Mouse (Mus musculus) urinary bladder, adult 2 months (tissue): ENCODE measurements around the gene Grm3. TPM values are rescaled to one million over a fixed set of nuclear protein-coding genes. Genes with fewer than 3 reads are reported as not detected.

Experiments
- DNase-seq: peaks from one replicate; pipeline ENCODE4 v3.0.0; 2022; ENCODE audit warnings: low spot score
- polyA plus RNA-seq: library from polyadenylated mRNA; depleted of rRNA; stranded (reverse); fragments of >200 nt; gene quantifications from 2 replicates; pipeline ENCODE4 v1.2.3, GENCODE M21; 2012; rRNA removed

The Grm3 gene
- 0.04 and 0.06 TPM in 2 replicates for polyA plus RNA-seq

GRCm38 (mm10) chr5:9724956-9725600, at the start of gene Grm3:
Gene Grm3 (minus strand): TSS chr5:9725170.
- DNase-seq = no peak

DNA sequence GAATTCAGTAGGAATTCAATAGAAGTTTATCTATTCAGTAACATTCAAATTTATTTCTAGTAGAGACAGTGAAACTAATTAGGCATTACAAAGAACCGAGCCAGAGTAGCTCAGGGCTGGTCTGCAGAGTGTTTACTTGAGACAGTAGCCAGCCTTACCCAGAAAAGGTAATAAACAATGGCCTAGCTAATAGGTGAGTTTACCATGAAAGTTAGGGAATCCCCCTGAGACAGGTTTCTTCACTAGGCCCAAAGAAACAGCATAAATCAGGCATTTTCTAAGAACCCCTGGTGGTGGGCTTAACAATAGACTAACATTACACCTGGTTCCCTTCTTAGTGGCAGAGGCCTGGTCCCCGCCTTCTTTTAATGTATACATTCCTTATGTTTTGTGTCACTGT, 30.8 kb upstream of the Grm3 start:
- DNase-seq = no peak

GRCm38 (mm10) chr5:9748184-9748583, 23.2 kb upstream of the Grm3 start:
- DNase-seq = no peak

DNA sequence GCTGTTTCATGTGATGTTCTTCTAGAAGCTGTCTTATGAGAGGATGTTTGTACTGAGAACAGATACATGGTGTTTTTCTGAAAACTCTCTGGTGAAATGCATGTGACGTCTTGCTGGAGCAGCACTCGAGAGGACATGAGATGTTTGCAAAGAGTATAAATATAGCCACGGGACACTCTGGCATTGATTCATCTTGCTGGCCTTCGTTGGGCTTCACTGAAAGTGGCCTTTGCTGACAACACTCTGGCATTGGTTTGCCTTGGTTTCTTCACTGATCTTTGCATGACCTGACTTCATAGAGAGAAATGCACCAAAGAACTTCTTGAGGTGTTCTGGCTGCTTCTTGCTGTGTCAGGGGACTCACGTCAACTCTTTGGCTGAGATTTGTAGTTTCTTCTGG, 19.1 kb upstream of the Grm3 start:
- DNase-seq = no peak

GRCm38 (mm10) chr5:9725601-9726268, 765 bp upstream of the Grm3 start:
- DNase-seq = no peak

DNA sequence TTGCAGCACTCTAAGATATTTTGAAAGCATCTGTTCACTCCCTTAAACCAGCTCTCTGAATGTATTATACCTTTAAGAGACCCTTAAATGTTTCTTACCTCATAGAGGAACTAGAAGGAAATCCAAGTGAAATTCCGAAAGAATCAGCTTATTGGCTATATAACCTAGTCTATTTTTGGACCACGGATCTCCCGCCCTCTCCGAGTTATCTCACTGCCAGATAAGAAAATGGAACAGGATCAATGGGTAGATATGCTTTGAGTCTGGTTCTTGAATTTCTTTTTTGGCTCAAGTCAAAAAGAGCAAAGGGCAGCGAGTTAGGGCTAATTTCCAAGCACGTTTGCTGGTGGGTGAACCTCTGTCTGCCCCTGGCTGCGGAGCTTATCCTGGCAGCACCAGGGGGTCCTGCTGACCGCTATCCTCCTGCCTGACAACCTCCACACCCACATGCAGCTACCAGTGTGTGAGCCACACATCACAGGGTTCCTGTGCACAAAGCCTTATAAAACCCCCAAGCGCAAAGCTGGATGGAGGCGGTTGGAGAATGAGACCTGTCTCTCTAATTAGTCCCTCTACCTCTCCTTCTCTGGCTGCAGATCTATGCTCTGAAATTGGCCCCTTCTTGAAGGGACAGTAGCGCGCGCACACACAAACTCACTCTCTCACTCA, 549 bp downstream of the Grm3 start:
- DNase-seq = no peak

- DNase-seq = no peak
Observed at GRCm38 (mm10) chr5:9721136-9721535, 3.8 kb downstream of the Grm3 start.

DNA sequence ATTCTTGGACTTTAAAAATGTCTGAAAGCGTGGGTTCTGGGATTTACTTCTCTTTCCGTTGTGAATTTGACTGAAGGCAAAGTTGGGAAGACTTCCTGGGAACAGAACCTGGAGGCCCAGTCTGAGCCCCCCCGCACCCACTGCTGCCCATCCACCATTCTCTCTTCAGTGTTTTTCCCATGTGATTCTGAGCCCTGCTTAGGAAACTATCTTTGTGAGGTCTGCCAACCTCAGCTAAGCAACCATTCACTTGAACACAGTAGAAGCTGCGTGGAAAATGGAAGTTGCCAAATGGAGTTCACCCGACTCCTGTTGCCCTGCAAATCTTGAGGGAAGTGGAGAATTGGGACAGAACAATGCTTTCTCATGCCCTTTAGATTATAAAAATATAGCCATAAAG, 8.7 kb downstream of the Grm3 start:
- DNase-seq = no peak

GRCm38 (mm10) chr5:9707096-9707495, 17.9 kb downstream of the Grm3 start:
- DNase-seq = no peak

DNA sequence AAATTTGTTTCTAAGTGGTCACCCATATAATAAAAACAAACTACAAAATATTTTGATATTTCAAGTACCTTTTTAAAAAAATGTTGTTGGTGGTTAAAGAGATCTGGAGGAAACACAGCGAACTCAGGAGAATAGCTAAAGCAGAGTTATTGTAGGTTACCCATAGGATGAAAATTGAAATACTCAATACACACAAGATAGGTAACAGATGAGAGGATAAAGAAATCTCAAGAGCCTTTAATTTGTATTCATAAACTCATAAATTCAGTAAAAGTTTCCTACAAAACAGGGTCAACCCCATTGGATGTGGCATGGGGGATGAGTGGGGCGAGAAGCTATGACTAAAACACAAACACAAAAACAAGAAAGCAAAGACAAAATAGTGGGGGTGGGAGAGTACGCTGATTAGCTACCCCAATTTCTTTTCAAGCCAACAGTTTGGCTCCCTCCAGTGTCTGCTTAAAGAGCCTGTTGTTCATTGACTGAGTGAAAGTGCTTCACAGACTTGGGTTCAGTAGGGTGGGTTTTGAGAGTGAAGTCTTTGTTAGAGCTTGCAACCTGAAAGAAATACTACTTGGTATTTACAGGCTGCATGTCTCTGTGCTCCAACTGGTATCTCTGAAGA, 21.5 kb downstream of the Grm3 start:
- no peak for DNase-seq

- no peak for DNase-seq
Observed at GRCm38 (mm10) chr5:9702656-9703384, 22.1 kb downstream of the Grm3 start.

DNA sequence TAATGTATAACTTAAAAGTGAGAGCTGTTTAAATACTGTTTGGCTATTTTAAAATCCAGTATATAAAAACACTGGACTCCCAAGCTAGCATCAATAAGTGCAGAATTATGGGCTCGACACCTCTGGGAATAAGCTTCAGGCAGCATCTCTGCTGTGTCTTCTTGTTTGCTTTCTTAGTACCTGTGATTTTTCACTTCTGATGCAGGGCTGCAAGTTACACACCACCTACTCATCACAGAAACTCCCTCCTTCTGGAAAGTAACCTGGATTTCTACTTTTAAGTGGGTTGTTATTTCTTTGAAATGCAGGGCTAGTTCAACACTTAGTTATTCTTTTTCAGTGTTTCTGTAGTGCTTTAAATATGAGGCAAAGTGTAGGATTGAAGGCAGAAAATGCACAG, 32.6 kb downstream of the Grm3 start:
- no peak for DNase-seq

DNA sequence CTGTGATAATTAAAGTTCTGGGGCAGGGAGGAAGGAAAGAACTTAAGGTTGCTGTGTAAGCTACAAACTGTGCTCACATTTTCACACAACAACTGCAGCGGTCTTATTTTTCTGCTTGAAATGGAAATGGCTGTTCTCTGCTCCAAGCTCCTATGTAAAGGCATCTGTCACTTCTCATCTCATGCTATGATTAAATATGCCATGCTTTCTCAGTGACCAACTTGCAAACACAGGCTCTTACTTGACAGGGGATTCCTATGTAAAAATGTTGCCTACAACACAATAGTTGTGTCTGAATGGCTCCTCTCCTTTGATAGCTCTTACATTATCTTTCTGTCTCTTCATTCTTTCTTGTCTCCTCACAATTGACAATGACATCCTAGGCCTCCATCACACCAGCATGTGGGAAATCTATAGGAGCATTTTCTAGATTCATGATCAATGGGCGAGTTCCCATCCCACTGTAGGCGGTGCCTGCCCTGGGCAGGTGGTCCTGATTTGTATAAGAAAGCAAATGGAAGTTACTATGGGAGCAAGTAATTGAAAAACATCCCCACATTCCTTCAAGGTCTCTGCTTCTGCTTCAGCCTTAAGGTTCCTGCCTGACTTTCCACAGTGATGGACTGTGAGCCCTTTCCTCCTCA, 34.2 kb downstream of the Grm3 start:
- DNase-seq = no peak

- no peak for DNase-seq
Observed at GRCm38 (mm10) chr5:9690192-9690591, 34.8 kb downstream of the Grm3 start.

- no peak for DNase-seq
Observed at GRCm38 (mm10) chr5:9683204-9683603, 41.8 kb downstream of the Grm3 start.

- no peak for DNase-seq
Observed at GRCm38 (mm10) chr5:9669002-9669401, 56.0 kb downstream of the Grm3 start.

DNA sequence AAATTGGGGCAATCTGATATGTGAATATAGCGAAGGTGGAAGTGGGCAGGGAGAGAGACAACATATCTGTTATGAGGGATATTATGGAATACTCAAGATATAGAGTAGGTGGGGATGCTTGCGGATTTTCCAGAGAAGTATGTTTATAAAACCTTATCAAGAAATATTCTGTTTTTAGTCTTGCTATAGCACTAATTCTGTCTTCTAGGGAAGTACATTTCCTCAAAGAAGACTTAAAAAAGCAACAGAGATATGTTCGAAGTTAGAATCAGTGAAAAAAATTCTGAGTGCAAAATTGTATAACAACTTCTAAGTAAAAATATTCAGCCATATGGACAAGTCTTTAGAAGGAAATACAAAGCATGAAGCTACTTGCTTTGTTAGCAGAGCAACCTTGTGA, 61.6 kb downstream of the Grm3 start:
- DNase-seq = no peak

DNA sequence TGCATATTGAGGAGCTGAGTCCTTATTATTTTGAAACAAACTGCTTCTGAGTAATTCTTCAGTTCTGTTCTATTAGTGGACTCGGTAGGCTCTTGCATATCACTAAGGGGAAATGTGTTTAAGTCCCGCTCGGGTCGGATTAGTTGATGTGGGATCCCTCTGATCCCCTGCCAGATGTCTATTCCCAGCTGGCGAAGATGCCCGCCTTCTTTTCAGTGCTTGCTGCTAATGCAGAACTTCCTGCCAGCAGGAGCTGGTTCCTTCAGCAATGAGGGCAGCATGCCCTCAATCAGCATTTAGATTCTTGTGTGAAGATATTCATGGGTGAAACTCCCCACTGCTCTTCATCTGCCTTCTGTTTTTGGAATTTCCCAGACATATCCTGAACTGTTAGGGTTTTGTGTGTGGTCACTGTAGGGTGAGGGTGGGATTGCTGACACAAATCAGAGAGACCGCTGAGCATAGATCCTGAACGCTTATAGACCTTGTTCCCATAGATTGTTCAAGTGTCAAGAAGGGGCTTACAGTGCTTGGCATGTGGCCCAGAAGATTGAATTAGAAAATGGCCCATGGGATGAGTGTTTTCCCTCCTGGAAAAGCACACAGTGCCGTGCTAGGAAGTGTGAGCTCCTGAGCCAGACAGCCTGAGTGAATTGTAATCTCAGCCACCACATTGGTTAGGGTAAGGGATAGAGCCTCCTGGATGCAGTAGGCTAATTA, 62.9 kb downstream of the Grm3 start:
- DNase-seq = no peak

DNA sequence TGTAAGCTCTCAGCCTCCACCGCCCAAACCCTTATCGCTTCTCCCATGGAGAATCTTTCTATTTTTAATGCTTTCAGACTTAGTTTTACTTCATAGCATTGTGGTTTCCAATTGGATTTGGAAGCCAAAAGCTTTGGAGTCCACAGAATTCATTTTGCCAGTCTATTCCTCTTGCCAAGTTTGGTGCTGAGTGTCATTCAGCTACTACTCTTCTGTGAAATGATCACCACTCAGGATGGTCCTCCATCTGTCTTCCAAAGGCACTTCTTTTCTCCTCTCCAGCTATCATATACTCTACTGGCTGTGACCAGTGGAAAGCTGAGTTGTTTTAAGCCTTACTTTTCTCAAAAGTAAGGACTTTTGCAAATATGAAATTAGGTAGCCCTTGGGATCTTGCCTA, 86.4 kb downstream of the Grm3 start:
- no peak for DNase-seq

DNA sequence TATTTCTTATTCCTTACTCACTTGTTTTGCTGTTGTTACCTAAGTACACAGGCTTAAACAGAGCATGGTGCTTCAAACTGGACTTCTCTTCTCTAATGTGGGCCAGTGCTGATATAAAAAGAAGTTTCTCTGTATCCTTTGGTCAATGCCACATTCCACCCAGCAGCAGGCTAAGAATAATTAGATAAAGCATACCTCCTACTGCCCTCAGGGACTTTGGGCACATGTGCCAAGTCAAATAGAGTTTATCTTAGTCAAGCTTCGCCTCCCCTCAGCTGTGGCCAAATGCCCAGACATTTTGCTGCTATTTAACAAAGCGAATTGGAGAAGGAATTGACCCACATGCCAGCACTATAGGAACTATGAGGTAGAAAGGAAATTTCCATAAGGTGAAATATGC, 97.8 kb downstream of the Grm3 start:
- DNase-seq = no peak

DNA sequence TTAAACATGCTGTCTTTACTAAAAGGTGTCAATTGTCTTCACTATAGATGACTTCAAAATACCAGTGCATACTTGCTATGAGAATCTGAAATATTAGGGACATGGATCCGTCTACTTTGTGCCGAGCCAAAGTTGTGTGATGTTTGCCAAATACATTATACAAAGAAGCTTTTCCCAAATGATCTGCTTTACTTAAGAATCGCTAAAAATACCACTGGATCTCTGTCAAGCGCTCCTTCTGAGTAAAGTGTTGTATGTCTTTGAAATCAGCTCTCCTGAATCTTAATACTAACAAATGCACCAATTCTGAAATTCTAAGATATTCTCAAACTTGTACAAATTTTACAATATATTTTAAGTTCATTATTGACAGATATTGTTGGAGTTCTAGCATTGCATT, 100.6 kb downstream of the Grm3 start:
- DNase-seq = no peak
